Mouse (Mus musculus) liver, embryonic 14.5 days (tissue): ENCODE data around the gene Zfp512b. TPM values are rescaled to one million over a fixed set of nuclear protein-coding genes. Genes with fewer than 3 reads are reported as not detected.

Source experiments
- ATAC-seq: fragments of 200-750 bp; cut with Nextera tagmentation; 2 replicates; pipeline ENCODE4 v1.8.0; 2017; ENCODE audit warnings: moderate number of reproducible peaks, mild to moderate bottlenecking, moderate library complexity; ENCODE audit not compliant: insufficient read depth
- DNase-seq, 3 experiments: peaks; one replicate each; pipeline ENCODE4 v3.0.0-alpha.2; 2012 to 2013; ENCODE audit warnings: low read depth in 3 of 3, low spot score in 3 of 3
- H3K27ac ChIP-seq: fragments of 300-500 bp; sonication (generic); 2 replicates; pipeline ENCODE4 v1.5.1; 2014; ENCODE audit warnings: moderate library complexity, mild to moderate bottlenecking, control low read depth, inconsistent platforms
- H3K27me3 ChIP-seq: fragments of 300-500 bp; sonication (generic); 2 replicates; pipeline ENCODE4 v1.6.1; 2014; ENCODE audit warnings: mild to moderate bottlenecking, low read length, moderate library complexity; ENCODE audit not compliant: control insufficient read depth, insufficient read depth
- H3K36me3 ChIP-seq: fragments of 300-500 bp; sonication (generic); replicated peaks from 2 replicates; pipeline ENCODE4 v1.6.1; 2014; ENCODE audit warnings: low read depth; ENCODE audit not compliant: control insufficient read depth, insufficient read depth
- H3K4me1 ChIP-seq, 2 experiments: fragments of 200-500 bp in 1 of 2; fragments of 300-500 bp in 1 of 2; sonication (generic) in 1 of 2; replicated peaks; 2 replicates each; pipeline ENCODE4 v1.6.1; 2012 to 2014; ENCODE audit warnings: antibody characterized with exemption in 1 of 2, inconsistent platforms in 1 of 2, low read length in 1 of 2; ENCODE audit not compliant: control insufficient read depth in 2 of 2, insufficient read depth in 2 of 2
- H3K4me2 ChIP-seq: fragments of 300-500 bp; sonication (generic); 2 replicates; pipeline ENCODE4 v1.6.1; 2014; ENCODE audit warnings: low read depth, mild to moderate bottlenecking, control low read depth, moderate library complexity
- H3K4me3 ChIP-seq, 2 experiments: fragments of 200-500 bp in 1 of 2; fragments of 300-500 bp in 1 of 2; sonication (generic) in 1 of 2; 2 replicates each; pipeline ENCODE4 v1.5.1; 2012 to 2014; ENCODE audit warnings: low read depth in 2 of 2, low read length in 2 of 2, mild to moderate bottlenecking in 2 of 2, control low read depth in 1 of 2, inconsistent platforms in 1 of 2, moderate library complexity in 1 of 2; ENCODE audit not compliant: insufficient read depth in 1 of 2
- H3K9ac ChIP-seq: fragments of 300-500 bp; sonication (generic); replicated peaks from 2 replicates; pipeline ENCODE4 v1.6.1; 2014; ENCODE audit warnings: mild to moderate bottlenecking, control low read depth, moderate library complexity
- H3K9me3 ChIP-seq: fragments of 300-500 bp; sonication (generic); 2 replicates; pipeline ENCODE4 v1.6.1; 2016; ENCODE audit warnings: low read length, mixed read lengths; ENCODE audit not compliant: control insufficient read depth
- CTCF ChIP-seq: IDR thresholded peaks from 2 replicates; pipeline ENCODE4 v1.5.1; 2016; ENCODE audit warnings: antibody characterized with exemption, low read depth, control low read depth
- EP300 ChIP-seq: IDR thresholded peaks from 2 replicates; pipeline ENCODE4 v1.6.1; 2016; ENCODE audit warnings: antibody characterized with exemption, low read depth
- WGBS: fragments of 180-500 bp; shearing (Covaris S2); extraction: QIAGEN DNeasy Blood & Tissue Kit; methylation state at CpG from one replicate; pipeline ENCODE4 v1.1.7; 2014; ENCODE audit not compliant: insufficient replicate concordance; 5-methylcytosine and 5-hydroxymethylcytosine counted together
- polyA plus RNA-seq, 2 experiments: library from polyadenylated mRNA; depleted of rRNA in 1 of 2; stranded (reverse) in 1 of 2; unstranded in 1 of 2; fragments of >200 nt; fragmentation: Nextera tagmentation in 1 of 2; extraction: Ambion mirVana in 1 of 2; gene quantifications; 2 replicates each; pipeline versions ENCODE4 v1.2.1 to v1.2.3; 2012 to 2014

Zfp512b gene
- polyA plus RNA-seq, 2 experiments: 4.4 to 9.5 TPM

GRCm38 (mm10) chr2:181593937-181594336 lies 1.3 kb upstream of the Zfp512b start:
- no peak for DNase-seq
- H3K4me3 ChIP-seq: no peak overlapping the region
- peaks cover 13 to 17% of the 10 kb centered on the region in 2 experiments for H3K4me1 ChIP-seq
- no peak overlapping the region for H3K27ac ChIP-seq
- ATAC-seq: no peak
- no peaks in the 10 kb centered on the region; the same call in 1 of the 2 replicates for H3K36me3 ChIP-seq
- H3K9me3 ChIP-seq: no peaks in the 10 kb centered on the region
- H3K9ac ChIP-seq: no peak overlapping the region
- TF ChIP-seq EP300: no peak
- TF ChIP-seq CTCF: no peak
- no peak overlapping the region for H3K4me2 ChIP-seq
- peaks cover 10% of the 10 kb centered on the region for H3K27me3 ChIP-seq

DNA sequence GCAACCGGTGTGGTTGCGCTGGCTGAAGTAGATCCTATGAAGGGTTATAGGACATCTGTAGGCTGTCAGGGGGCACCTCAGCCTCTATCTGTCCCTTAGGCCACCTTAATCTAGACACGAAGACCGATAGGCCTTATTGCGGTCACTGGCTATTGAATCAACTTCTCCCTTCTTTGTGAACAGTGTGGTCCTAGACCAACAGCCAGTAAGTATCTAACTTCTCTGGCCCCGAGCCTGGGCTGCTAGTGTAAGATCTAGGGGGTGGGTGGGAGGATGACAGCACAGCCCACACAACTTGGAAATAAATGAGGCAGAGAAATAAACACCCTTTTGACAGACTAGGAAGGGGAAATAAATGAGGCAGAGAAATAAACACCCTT lies 429 bp upstream of the Zfp512b start:
- H3K4me3 ChIP-seq: peak overlapping the region; percentile 56 to 71
- no peaks in the 10 kb centered on the region for H3K9me3 ChIP-seq
- TF ChIP-seq CTCF: no peak
- TF ChIP-seq EP300: no peak
- no peaks in the 10 kb centered on the region; the same call in 1 of the 2 replicates for H3K36me3 ChIP-seq
- DNase-seq (no peak), ATAC-seq (peak; percentile 8)
- H3K4me1 ChIP-seq: peaks cover 13 to 17% of the 10 kb centered on the region in 2 experiments
- WGBS: under 1% methylated on average over 6 of the region's 6 CpGs
- peak overlapping the region; percentile 31 for H3K27ac ChIP-seq
- H3K9ac ChIP-seq: peak overlapping the region; percentile 85
- peaks cover under 1% of the 10 kb centered on the region for H3K27me3 ChIP-seq
- peak overlapping the region; percentile 85 for H3K4me2 ChIP-seq

DNA sequence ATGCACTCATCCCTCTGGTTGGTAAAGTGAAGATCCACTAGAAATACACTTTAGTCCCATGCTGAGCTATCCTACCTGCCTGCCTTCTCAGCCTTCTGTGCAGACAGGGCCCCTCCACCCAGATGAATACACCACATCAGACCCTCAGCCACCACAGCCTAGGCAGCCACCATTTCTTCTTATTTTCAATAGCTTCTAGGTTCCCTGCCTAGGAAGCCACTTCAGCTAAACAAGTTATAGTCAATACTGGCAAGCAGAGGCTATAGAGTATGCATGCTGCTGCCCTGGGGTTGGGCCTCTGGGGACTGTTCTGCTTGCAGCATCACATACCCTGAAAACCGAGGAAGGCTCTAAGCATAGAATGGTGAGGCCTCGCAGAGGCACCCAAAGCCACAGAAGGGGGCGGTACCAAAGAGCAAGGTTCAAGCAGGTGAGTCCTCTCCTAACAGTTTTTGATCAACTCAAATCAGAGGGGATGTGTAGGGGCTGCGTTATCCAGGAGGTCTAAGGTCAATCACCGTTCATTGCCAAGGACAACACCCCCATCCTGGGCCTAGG lies 996 bp downstream of the Zfp512b start, which contains the start of gene Prpf6:
Gene Prpf6 (plus strand): TSS at position 341 of the 558 bp plus-strand sequence.
- peaks cover 3% of the 10 kb centered on the region for H3K36me3 ChIP-seq
- H3K4me2 ChIP-seq: peak within 1 kb of the TSS; percentile 85
- no peaks in the 10 kb centered on the region for H3K27me3 ChIP-seq
- no peak for TF ChIP-seq EP300
- TF ChIP-seq CTCF: no peak
- WGBS: 9% methylated on average over 5 of the region's 5 CpGs
- peak; percentile 13; the same call in 1 of the 2 replicates for ATAC-seq
- peak within 1 kb of the TSS; percentile 85 for H3K9ac ChIP-seq
- H3K4me3 ChIP-seq: peak within 1 kb of the TSS; percentile 56 to 71
- peak within 1 kb of the TSS; percentile 41 for H3K27ac ChIP-seq
- no peaks in the 10 kb centered on the region for H3K9me3 ChIP-seq
- peaks cover 13 to 17% of the 10 kb centered on the region in 2 experiments for H3K4me1 ChIP-seq
- DNase-seq: no peak

DNA sequence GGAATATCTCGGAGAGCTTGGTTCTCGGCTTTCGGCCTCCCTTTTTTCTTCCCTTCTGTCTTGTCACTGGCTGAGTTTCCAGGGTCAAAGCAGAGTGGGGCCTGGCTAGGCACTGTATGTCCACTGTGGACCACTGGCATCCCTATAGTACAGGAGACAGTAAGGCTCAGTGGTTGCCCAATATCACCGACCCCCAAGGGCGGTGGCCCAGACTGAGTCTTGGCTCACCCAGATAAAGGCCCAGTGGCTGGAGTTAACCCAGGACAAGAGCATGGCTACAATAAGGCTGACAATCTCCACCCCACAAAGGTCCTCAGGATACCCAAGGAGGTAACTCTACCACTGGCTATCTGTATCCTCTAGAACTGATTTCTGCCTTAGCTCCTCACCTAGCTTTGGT lies 2.1 kb downstream of the Zfp512b start:
- Histone ChIP-seq H3K4me3 (no peak overlapping the region), H3K36me3 (peaks cover 3% of the 10 kb centered on the region), H3K27me3 (no peaks in the 10 kb centered on the region), H3K9me3 (no peaks in the 10 kb centered on the region), H3K4me1 (peaks cover 13 to 17% of the 10 kb centered on the region in 2 experiments), H3K27ac (no peak overlapping the region), H3K4me2 (peak overlapping the region; percentile 8; the same call in 1 of the 2 replicates), H3K9ac (no peak overlapping the region)
- no peak for ATAC-seq
- 67% methylated on average over 5 of the region's 5 CpGs for WGBS
- no peak for DNase-seq
- no peak for TF ChIP-seq CTCF
- TF ChIP-seq EP300: no peak

DNA sequence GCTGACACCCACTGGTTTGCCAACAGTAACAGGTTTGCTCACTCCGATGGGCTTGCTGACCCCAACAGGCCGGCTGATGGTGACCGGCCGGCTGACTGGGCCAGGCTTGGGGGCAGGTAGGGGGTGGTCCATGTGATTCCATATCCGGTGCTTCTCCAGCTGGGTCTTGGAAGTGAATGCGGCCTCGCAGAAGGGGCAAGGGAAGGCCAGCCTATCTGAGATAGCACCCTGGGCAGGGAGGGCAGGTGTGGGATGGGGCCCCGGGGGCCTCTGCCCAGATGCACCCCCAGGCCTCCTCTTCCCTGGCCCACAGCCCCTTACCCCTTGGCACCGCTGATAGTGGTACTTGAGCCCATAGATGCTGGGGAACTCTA lies 2.9 kb downstream of the Zfp512b start:
- no peak for DNase-seq
- H3K9me3 ChIP-seq: no peaks in the 10 kb centered on the region
- H3K4me2 ChIP-seq: no peak overlapping the region
- H3K27ac ChIP-seq: no peak overlapping the region
- 89% methylated on average over 9 of the region's 9 CpGs for WGBS
- TF ChIP-seq EP300 (no peak), CTCF (no peak)
- peaks cover 13 to 17% of the 10 kb centered on the region in 2 experiments for H3K4me1 ChIP-seq
- H3K36me3 ChIP-seq: peaks cover 3% of the 10 kb centered on the region
- no peak overlapping the region for H3K4me3 ChIP-seq
- ATAC-seq: no peak
- H3K9ac ChIP-seq: no peak overlapping the region
- no peaks in the 10 kb centered on the region for H3K27me3 ChIP-seq
